Mouse (Mus musculus) megakaryocyte, embryonic 14.5 days (primary cell): Measurements from ENCODE around the gene Fam98a. TPM values are rescaled to one million over a fixed set of nuclear protein-coding genes. Genes with fewer than 3 reads are reported as not detected.

Experiments used
- H3K27me3 ChIP-seq: replicated peaks from 2 replicates; pipeline ENCODE3; 2012; ENCODE audit warnings: inconsistent platforms
- H3K36me3 ChIP-seq: replicated peaks from 2 replicates; pipeline ENCODE3; 2012; ENCODE audit warnings: low read length, inconsistent platforms, mixed read lengths
- H3K4me1 ChIP-seq: 2 replicates; pipeline ENCODE4 v1.6.1; 2012; ENCODE audit warnings: inconsistent platforms
- H3K4me3 ChIP-seq: replicated peaks from 2 replicates; pipeline ENCODE3; 2012; ENCODE audit warnings: moderate library complexity, mild to moderate bottlenecking, inconsistent platforms
- H3K9me3 ChIP-seq: 2 replicates; pipeline ENCODE4 v1.6.1; 2012; ENCODE audit warnings: inconsistent platforms
- FLI1 ChIP-seq: IDR thresholded peaks from 2 replicates; pipeline ENCODE4 v1.6.1; 2012; ENCODE audit warnings: low read length, inconsistent platforms, mixed read lengths
- GATA1 ChIP-seq: IDR thresholded peaks from 3 replicates; pipeline ENCODE4 v1.6.1; 2012; ENCODE audit warnings: mixed read lengths, low read length, inconsistent platforms, borderline replicate concordance
- polyA plus RNA-seq: library from polyadenylated mRNA; stranded (reverse); fragments of >175 nt; gene quantifications from 2 replicates; pipeline ENCODE4 v1.2.3, GENCODE M21; 2012; ENCODE audit warnings: low replicate concordance; ENCODE audit not compliant: insufficient read depth

Gene Fam98a
- polyA plus RNA-seq, 1 experiment: 11.2 TPM

GRCm38 (mm10) chr17:75503031-75503430, 48.7 kb downstream of the Fam98a start:
- no peaks in the 10 kb centered on the region for H3K36me3 ChIP-seq
- no peaks in the 10 kb centered on the region for H3K4me1 ChIP-seq
- no peaks in the 10 kb centered on the region for H3K9me3 ChIP-seq
- TF ChIP-seq GATA1 (no peak), FLI1 (no peak)
- H3K27me3 ChIP-seq: peaks cover 3% of the 10 kb centered on the region
- H3K4me3 ChIP-seq: no peak overlapping the region

- no peaks in the 10 kb centered on the region for H3K36me3 ChIP-seq
- H3K9me3 ChIP-seq: no peaks in the 10 kb centered on the region
- no peak for TF ChIP-seq GATA1
- TF ChIP-seq FLI1: no peak
- H3K27me3 ChIP-seq: no peaks in the 10 kb centered on the region
- no peak overlapping the region for H3K4me3 ChIP-seq
- H3K4me1 ChIP-seq: no peaks in the 10 kb centered on the region
These were observed 53.5 kb downstream of the Fam98a start for GRCm38 (mm10) chr17:75498241-75498651.

GRCm38 (mm10) chr17:75495213-75495612, 56.5 kb downstream of the Fam98a start:
- no peak for TF ChIP-seq FLI1
- no peak for TF ChIP-seq GATA1
- Histone ChIP-seq H3K4me1 (no peaks in the 10 kb centered on the region), H3K9me3 (no peaks in the 10 kb centered on the region), H3K36me3 (no peaks in the 10 kb centered on the region), H3K4me3 (no peak overlapping the region), H3K27me3 (no peaks in the 10 kb centered on the region)

Other genes with a start within 250 kb of the Fam98a start
- 0.03 TPM in 1 of 2 replicates, not detected in the other for gene Rasgrp3, start 116.0 kb downstream of the Fam98a start, polyA plus RNA-seq